Mouse (Mus musculus): ENCODE data around the gene Ppp1r15b. TPM values are rescaled to one million over a fixed set of nuclear protein-coding genes. Genes with fewer than 3 reads are reported as not detected.

The Ppp1r15b gene
- polyA plus RNA-seq, 1 experiment from 2014 or later = 45.7 TPM

DNA sequence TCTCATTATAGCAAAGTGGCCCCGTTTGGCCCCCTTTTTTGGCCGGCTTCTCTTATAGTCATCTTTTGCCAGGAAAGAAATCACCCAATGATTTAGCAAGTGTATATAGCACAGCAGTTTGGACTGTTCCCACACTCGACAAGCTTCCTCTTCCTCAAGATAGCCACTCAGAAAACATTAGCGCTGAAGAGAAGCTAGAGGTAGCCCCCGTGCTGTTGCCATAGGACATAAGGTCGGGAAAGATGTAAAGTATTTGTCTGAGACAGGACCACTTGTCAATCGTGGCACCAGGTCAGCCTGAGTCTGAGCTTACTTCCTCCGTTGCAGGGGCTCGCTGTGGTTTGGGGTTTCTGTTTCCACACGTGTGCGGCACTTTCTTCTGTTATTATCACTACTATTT is 34.2 kb downstream of the Ppp1r15b start:
- Histone ChIP-seq H3K36me3 (ENCODE audit: insufficient read depth, low read length) (no peaks in the 10 kb centered on the region), H3K27ac (ENCODE audit: low read length) (no peak overlapping the region), H3K9ac (replicated peaks; ENCODE audit: low read length) (no peak overlapping the region), H3K27me3 (ENCODE audit: insufficient read depth, low read length) (peaks cover 56% of the 10 kb centered on the region), H3K4me1 (ENCODE audit: insufficient read depth, low read length) (peaks cover 12% of the 10 kb centered on the region), H3K4me3 (ENCODE audit: low read length) (peak overlapping the region; percentile 60; the same call in 1 of the 2 replicates), H3K4me2 (replicated peaks; ENCODE audit: low read depth, low read length) (peak overlapping the region; percentile 95), H3K9me3 (ENCODE audit: low read length) (no peaks in the 10 kb centered on the region)
- no peak for ATAC-seq (ENCODE audit: low FRiP score, low TSS enrichment)
- WGBS = 37% methylated on average over 11 of the region's 11 CpGs

DNA sequence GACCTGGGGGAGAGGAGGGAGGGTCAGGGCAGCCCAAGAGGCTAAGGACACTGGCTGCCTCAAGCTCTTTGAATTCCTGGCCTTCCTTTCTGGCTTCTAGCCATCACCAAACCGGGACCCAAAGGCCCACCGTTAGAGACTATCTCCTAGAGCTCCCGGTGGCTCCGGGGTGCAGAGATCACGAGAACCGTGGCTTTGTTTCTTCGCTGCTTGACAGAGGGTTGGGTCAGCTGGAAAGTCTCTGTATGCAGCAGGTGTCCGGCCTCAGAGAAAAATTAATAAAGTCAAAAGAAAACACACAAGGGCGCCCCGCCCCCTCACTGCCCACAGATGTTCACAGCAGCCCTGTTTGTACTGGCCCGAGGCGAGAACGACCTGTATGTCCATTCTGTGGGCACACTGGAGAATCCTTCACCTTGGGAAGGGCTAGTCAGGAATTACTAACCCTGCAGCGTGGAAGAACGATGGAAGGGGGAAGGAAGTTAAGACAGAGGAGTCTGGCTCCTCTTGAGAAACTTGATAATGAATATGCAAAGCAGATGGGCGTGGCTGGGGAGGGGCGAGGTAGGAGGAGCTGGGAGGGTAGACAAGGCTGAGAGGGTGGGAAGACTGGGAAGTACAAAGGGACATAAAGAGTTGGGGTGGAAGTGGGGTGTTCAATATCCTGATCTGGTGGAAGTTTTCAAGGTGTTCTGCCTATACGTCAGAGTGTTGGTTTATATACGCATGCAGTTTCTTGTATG is 37.5 kb downstream of the Ppp1r15b start:
- no peak overlapping the region for H3K9ac ChIP-seq (replicated peaks; ENCODE audit: low read length)
- no peaks in the 10 kb centered on the region for H3K36me3 ChIP-seq (ENCODE audit: insufficient read depth, low read length)
- H3K4me3 ChIP-seq (ENCODE audit: low read length) = no peak overlapping the region
- ATAC-seq (ENCODE audit: low FRiP score, low TSS enrichment) = no peak
- H3K4me1 ChIP-seq (ENCODE audit: insufficient read depth, low read length) = peaks cover 10% of the 10 kb centered on the region
- H3K27ac ChIP-seq (ENCODE audit: low read length) = no peak overlapping the region
- no peaks in the 10 kb centered on the region for H3K9me3 ChIP-seq (ENCODE audit: low read length)
- H3K27me3 ChIP-seq (ENCODE audit: insufficient read depth, low read length) = peaks cover 27% of the 10 kb centered on the region
- WGBS = 41% methylated on average over 19 of the region's 19 CpGs
- H3K4me2 ChIP-seq (replicated peaks; ENCODE audit: low read depth, low read length) = peak overlapping the region; percentile 31

DNA sequence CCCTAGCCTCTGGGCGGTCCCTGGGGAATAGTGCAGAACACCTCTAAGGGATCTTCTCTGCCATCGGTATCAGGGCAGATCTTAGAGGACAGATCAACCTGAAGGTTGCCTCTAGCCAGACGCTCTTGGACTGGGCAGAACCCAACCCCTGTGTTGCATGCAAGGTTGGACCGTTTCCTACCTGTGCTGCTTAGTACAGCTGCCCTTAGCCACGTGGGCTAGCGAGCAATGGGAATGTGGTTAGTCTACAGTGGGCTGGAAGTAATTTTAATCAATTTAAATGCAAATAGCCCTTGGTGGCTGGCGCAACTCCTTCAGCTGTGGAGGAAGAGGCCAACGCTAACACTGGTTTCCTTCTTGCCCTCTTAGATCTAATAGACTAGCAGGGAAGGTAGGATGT is 39.3 kb downstream of the Ppp1r15b start:
- no peaks in the 10 kb centered on the region for H3K9me3 ChIP-seq (ENCODE audit: low read length)
- no peaks in the 10 kb centered on the region for H3K36me3 ChIP-seq (ENCODE audit: insufficient read depth, low read length)
- H3K27ac ChIP-seq (ENCODE audit: low read length) = no peak overlapping the region
- H3K4me1 ChIP-seq (ENCODE audit: insufficient read depth, low read length) = no peaks in the 10 kb centered on the region
- no peak overlapping the region for H3K4me3 ChIP-seq (ENCODE audit: low read length)
- H3K9ac ChIP-seq (replicated peaks; ENCODE audit: low read length) = no peak overlapping the region
- 0 out of 2 replicates have a peak, but pooled peaks have one; percentile 20 for ATAC-seq (ENCODE audit: low FRiP score, low TSS enrichment)
- WGBS = 67% methylated on average over 8 of the region's 8 CpGs
- no peak overlapping the region for H3K4me2 ChIP-seq (replicated peaks; ENCODE audit: low read depth, low read length)
- H3K27me3 ChIP-seq (ENCODE audit: insufficient read depth, low read length) = peaks cover 11% of the 10 kb centered on the region

DNA sequence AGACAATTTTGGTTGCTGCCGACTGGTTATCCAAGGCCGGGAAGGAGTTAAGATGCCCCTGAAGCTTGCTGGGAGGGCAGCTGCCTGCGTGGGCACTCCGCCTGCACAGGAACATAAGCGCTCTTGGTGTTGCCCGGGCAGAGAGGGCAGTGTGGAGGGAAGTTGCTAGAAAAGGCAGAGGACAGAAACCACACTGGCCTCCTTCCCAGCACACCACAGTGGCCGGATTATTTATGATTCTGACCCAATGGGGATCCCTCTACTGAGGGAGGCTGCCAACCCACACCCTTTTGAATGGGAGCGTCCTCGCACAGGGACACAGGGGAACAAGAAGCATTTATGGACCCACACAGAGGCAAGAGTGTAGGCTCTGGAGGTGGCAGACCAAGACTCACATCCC is 40.4 kb downstream of the Ppp1r15b start:
- H3K9me3 ChIP-seq (ENCODE audit: low read length) = no peaks in the 10 kb centered on the region
- no peak for ATAC-seq (ENCODE audit: low FRiP score, low TSS enrichment)
- WGBS = 86% methylated on average over 9 of the region's 9 CpGs
- H3K4me2 ChIP-seq (replicated peaks; ENCODE audit: low read depth, low read length) = no peak overlapping the region
- no peak overlapping the region for H3K9ac ChIP-seq (replicated peaks; ENCODE audit: low read length)
- no peak overlapping the region for H3K4me3 ChIP-seq (ENCODE audit: low read length)
- no peaks in the 10 kb centered on the region for H3K36me3 ChIP-seq (ENCODE audit: insufficient read depth, low read length)
- no peak overlapping the region for H3K27ac ChIP-seq (ENCODE audit: low read length)
- H3K27me3 ChIP-seq (ENCODE audit: insufficient read depth, low read length) = peaks cover 8% of the 10 kb centered on the region
- no peaks in the 10 kb centered on the region for H3K4me1 ChIP-seq (ENCODE audit: insufficient read depth, low read length)

DNA sequence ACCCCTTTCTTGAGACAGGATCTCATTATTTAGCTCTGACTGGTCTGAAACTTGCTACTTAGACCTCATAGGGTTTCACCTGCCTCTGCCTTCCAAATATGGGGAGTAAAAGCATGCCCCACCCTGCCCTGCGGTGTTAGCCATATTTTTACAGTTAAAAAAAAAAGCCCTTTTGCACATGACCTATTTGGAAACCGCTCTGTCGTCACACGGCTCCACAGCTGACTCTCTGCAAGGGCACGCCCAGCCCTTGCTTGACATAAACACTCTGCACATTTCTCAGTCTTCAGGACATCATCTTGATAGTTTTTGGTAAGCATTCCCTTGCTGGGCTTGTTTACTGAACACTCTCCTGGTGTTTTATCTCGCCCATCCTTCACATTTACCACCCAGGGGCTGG is 44.2 kb downstream of the Ppp1r15b start:
- Histone ChIP-seq H3K27ac (ENCODE audit: low read length) (no peak overlapping the region), H3K9ac (replicated peaks; ENCODE audit: low read length) (no peak overlapping the region), H3K4me3 (ENCODE audit: low read length) (no peak overlapping the region), H3K36me3 (ENCODE audit: insufficient read depth, low read length) (no peaks in the 10 kb centered on the region), H3K4me2 (replicated peaks; ENCODE audit: low read depth, low read length) (no peak overlapping the region), H3K4me1 (ENCODE audit: insufficient read depth, low read length) (no peaks in the 10 kb centered on the region), H3K27me3 (ENCODE audit: insufficient read depth, low read length) (no peaks in the 10 kb centered on the region; the same call in 1 of the 2 replicates), H3K9me3 (ENCODE audit: low read length) (no peaks in the 10 kb centered on the region)
- WGBS = 65% methylated on average over 6 of the region's 6 CpGs
- ATAC-seq (ENCODE audit: low FRiP score, low TSS enrichment) = no peak

DNA sequence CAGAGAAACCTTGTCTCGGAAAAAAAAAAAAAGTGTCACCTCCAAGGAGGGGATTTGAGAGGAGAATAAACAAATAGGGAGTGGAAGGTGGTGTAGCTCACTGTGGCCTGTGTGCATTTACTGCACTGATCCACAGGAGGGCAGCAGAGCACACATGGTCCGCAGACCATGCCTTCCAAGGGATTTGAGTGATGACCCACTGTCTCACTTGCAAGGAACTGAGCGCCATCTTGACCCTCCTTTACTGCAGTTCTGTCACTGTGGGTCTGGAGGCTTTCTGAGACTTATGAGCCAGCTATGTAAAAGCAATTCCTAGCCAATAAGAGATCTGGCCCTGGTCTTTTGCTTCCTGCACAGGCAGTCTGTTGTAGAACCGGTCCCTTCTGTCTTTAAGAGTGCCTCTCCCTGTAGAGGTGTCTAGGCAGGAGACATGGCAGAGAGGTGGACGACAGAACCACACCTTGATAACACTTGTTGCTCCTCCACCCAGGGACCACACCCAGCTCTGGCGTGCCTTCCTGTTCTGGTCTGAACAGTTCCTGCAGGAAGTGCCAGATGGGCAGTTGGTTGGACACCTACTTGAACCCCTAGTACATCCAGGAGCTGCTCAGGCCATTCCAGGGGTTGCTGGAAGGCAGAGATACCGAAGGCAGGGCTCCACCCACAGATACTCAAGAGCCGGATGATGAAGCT is 46.7 kb downstream of the Ppp1r15b start:
- Histone ChIP-seq H3K4me3 (ENCODE audit: low read length) (no peak overlapping the region), H3K27ac (ENCODE audit: low read length) (no peak overlapping the region), H3K27me3 (ENCODE audit: insufficient read depth, low read length) (peaks cover 14% of the 10 kb centered on the region), H3K4me1 (ENCODE audit: insufficient read depth, low read length) (peaks cover 15% of the 10 kb centered on the region), H3K36me3 (ENCODE audit: insufficient read depth, low read length) (no peaks in the 10 kb centered on the region), H3K4me2 (replicated peaks; ENCODE audit: low read depth, low read length) (no peak overlapping the region), H3K9me3 (ENCODE audit: low read length) (no peaks in the 10 kb centered on the region), H3K9ac (replicated peaks; ENCODE audit: low read length) (no peak overlapping the region)
- 50% methylated on average over 8 of the region's 8 CpGs for WGBS
- ATAC-seq (ENCODE audit: low FRiP score, low TSS enrichment) = no peak

DNA sequence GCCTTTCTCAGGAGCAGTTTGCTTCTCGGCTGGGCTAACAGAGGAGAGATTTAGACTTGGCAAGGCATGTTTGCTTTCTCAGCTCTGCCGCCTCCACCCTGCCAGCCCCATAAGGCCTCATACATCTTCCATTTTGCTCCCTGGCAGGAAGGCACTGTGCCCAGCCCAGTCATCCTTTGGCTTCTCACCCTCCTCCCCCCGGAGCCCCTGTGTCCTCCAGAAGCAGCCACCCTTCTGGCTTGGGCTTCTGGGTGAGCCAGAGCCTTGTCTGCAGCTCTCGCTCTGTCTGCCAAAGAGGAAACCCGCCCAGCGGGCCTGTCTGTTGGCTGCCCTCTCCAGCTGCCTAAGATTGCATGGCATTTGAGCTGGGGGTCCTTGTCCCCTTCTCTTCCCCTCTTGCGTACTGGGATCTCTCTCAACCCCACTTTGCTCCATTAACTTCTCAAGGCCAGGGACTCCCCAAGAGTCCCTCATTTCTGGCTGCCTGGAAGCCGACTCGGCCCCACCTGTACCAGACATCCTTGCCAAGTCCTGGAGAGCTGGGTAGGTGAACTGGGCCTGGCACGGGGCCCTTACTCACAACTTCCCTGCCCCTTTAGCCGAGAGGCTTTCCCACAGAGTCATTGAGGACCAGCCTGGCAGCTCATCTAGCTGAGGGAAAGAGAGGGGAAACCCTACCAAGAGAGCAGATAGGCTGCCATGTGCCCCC is 47.9 kb downstream of the Ppp1r15b start:
- 86% methylated on average over 11 of the region's 11 CpGs for WGBS
- no peak overlapping the region for H3K27ac ChIP-seq (ENCODE audit: low read length)
- H3K9me3 ChIP-seq (ENCODE audit: low read length) = no peaks in the 10 kb centered on the region

DNA sequence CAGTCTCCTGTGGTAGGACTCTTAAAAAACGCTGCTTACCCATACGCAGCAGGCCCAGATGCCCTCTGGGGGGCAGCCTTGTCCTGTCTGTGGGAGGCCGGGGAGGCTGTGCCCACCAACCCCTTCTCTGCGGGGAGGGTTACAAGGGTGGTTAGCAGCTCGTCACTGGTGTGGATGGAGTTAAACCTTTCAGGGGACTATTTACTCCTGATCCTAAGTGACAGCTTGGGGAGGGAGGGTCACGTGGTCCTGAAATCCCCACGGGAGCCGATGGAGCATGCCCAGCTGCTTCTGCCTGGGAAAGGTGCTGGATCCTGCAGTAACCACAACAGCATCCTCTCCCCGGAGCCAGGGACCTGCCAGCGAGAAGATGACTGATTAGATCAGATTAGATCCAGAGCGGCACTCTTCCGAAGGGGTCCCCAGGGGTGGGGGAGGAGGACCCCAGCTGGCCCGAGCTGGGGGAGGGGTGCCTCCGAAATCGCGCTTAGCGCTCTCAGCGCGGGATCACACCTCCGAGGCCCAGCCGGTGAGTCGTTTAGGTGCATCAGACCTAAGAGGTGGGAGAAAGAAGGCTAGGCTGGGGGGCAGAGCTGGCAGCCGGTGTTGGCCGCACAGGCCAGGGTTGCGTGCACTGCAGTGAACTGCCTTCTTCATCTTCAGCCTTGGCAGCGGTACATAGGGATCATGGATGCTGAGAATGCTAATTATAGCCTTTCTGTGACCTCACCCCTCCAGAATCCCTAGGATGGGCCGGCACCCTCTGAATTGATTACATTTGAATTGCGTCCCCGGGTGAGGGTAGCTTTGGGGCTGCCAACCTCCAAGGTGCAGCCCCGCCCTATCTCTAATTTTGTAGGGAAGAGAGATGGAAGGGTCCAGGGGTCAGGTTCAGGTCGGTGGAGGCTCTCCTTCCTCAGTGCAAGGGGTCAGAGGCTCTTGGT is 50.4 kb downstream of the Ppp1r15b start:
- Histone ChIP-seq H3K4me3 (ENCODE audit: low read length) (peak overlapping the region; percentile 49), H3K4me1 (ENCODE audit: insufficient read depth, low read length) (peaks cover 22% of the 10 kb centered on the region), H3K27ac (ENCODE audit: low read length) (no peak overlapping the region), H3K9me3 (ENCODE audit: low read length) (no peaks in the 10 kb centered on the region), H3K36me3 (ENCODE audit: insufficient read depth, low read length) (no peaks in the 10 kb centered on the region), H3K4me2 (replicated peaks; ENCODE audit: low read depth, low read length) (peak overlapping the region; percentile 72), H3K27me3 (ENCODE audit: insufficient read depth, low read length) (peaks cover 21% of the 10 kb centered on the region), H3K9ac (replicated peaks; ENCODE audit: low read length) (peak overlapping the region; percentile 57)
- peak; percentile 73 for ATAC-seq (ENCODE audit: low FRiP score, low TSS enrichment)
- 0% methylated on average over 31 of the region's 31 CpGs for WGBS

More for the DNA sequence above, 47.9 kb downstream of the Ppp1r15b start:
- Histone ChIP-seq H3K9ac (replicated peaks; ENCODE audit: low read length) (no peak overlapping the region), H3K4me2 (replicated peaks; ENCODE audit: low read depth, low read length) (no peak overlapping the region), H3K4me3 (ENCODE audit: low read length) (no peak overlapping the region), H3K4me1 (ENCODE audit: insufficient read depth, low read length) (peaks cover 22% of the 10 kb centered on the region), H3K27me3 (ENCODE audit: insufficient read depth, low read length) (peaks cover 21% of the 10 kb centered on the region), H3K36me3 (ENCODE audit: insufficient read depth, low read length) (no peaks in the 10 kb centered on the region)
- no peak for ATAC-seq (ENCODE audit: low FRiP score, low TSS enrichment)

DNA sequence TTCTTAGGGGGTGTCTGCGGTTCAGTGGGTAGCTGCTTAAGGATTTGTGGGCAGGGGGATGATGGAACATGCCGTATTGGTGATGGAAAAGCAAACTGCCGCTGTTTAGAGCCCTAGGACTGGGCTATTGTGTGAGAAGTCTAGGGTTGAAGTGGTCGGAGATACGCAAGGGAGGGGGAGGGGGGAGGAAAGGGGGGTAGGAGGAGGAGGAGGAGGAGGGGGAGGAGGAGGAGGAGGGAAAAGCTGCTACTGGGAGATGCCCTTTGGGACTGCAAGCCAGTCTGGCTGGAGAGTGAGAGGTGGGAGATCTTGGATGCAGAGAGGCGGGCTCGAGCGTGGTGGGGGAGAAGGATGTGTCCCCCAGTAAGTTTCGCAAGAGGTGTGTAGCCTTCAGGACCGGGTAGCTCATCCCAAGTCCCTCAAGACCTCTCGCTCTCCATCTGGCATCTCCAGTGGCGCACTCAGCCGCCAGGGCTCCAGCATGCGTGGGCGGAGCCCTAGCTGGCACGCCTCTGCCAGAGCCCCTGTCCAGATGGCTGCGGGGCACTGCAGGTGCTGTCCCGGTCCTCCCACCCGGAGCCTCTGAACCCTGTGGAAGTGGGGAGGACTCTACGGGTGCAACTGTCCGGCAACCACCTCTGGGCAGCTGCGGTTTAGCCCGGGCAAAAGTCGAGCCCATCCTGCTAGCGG is 51.2 kb downstream of the Ppp1r15b start:
- Histone ChIP-seq H3K9ac (replicated peaks; ENCODE audit: low read length) (peak overlapping the region; percentile 48; the same call in 1 of the 2 replicates), H3K4me3 (ENCODE audit: low read length) (peak overlapping the region; percentile 49), H3K27ac (ENCODE audit: low read length) (no peak overlapping the region), H3K27me3 (ENCODE audit: insufficient read depth, low read length) (peaks cover 21% of the 10 kb centered on the region), H3K4me2 (replicated peaks; ENCODE audit: low read depth, low read length) (peak overlapping the region; percentile 72), H3K36me3 (ENCODE audit: insufficient read depth, low read length) (no peaks in the 10 kb centered on the region), H3K9me3 (ENCODE audit: low read length) (no peaks in the 10 kb centered on the region), H3K4me1 (ENCODE audit: insufficient read depth, low read length) (peaks cover 22% of the 10 kb centered on the region)
- 1% methylated on average over 21 of the region's 25 CpGs for WGBS
- ATAC-seq (ENCODE audit: low FRiP score, low TSS enrichment) = peak; percentile 69

Data from kidney, embryonic 16.5 days (tissue).